Mouse (Mus musculus): ENCODE data around the gene Itgb7.

Itgb7 gene

GRCm38 (mm10) chr15:102248812-102249191 lies 17.1 kb upstream of the Itgb7 start:
- DNase-seq (ENCODE audit: low spot score) = no peak

GRCm38 (mm10) chr15:102248131-102248811 lies 16.5 kb upstream of the Itgb7 start:
- DNase-seq (ENCODE audit: low spot score) = no peak

- DNase-seq (ENCODE audit: low spot score) = no peak
Measured at GRCm38 (mm10) chr15:102247252-102248130, 15.7 kb upstream of the Itgb7 start.

- DNase-seq (ENCODE audit: low spot score) = peak; percentile 35
Measured at GRCm38 (mm10) chr15:102246866-102247251, 15.1 kb upstream of the Itgb7 start.

GRCm38 (mm10) chr15:102245891-102246741 lies 14.4 kb upstream of the Itgb7 start:
- DNase-seq (ENCODE audit: low spot score) = peak; percentile 29

GRCm38 (mm10) chr15:102245461-102245881 lies 13.7 kb upstream of the Itgb7 start:
- DNase-seq (ENCODE audit: low spot score) = no peak

GRCm38 (mm10) chr15:102244306-102245191 lies 12.8 kb upstream of the Itgb7 start:
- no peak for DNase-seq (ENCODE audit: low spot score)

GRCm38 (mm10) chr15:102243229-102244190 lies 11.8 kb upstream of the Itgb7 start:
- DNase-seq (ENCODE audit: low spot score) = no peak

GRCm38 (mm10) chr15:102242404-102243228 lies 10.9 kb upstream of the Itgb7 start:
- DNase-seq (ENCODE audit: low spot score) = no peak

- DNase-seq (ENCODE audit: low spot score) = no peak
Measured at GRCm38 (mm10) chr15:102240607-102241006, 8.9 kb upstream of the Itgb7 start.

GRCm38 (mm10) chr15:102239851-102240250 lies 8.1 kb upstream of the Itgb7 start:
- DNase-seq (ENCODE audit: low spot score) = no peak

- DNase-seq (ENCODE audit: low spot score) = peak; percentile 56
Measured at GRCm38 (mm10) chr15:102239260-102239590, 7.5 kb upstream of the Itgb7 start.

- DNase-seq (ENCODE audit: low spot score) = no peak
Measured at GRCm38 (mm10) chr15:102238543-102239259, 7.0 kb upstream of the Itgb7 start.

- no peak for DNase-seq (ENCODE audit: low spot score)
Measured at GRCm38 (mm10) chr15:102235371-102236027, 3.8 kb upstream of the Itgb7 start.

GRCm38 (mm10) chr15:102233896-102234295 lies 2.2 kb upstream of the Itgb7 start:
- no peak for DNase-seq (ENCODE audit: low spot score)

- no peak for DNase-seq (ENCODE audit: low spot score)
Measured at GRCm38 (mm10) chr15:102232764-102233163, 1.0 kb upstream of the Itgb7 start.

- no peak for DNase-seq (ENCODE audit: low spot score)
Measured at GRCm38 (mm10) chr15:102230408-102231321, 1.1 kb downstream of the Itgb7 start.
